Mouse (Mus musculus) midbrain, embryonic 12.5 days (tissue): ENCODE results near the gene Vcp. TPM values are rescaled to one million over a fixed set of nuclear protein-coding genes. Genes with fewer than 3 reads are reported as not detected.

Experiments
- ATAC-seq: fragments of 200-750 bp; cut with Nextera tagmentation; 2 replicates; pipeline ENCODE4 v1.8.0; 2017; ENCODE audit warnings: low read depth, moderate TSS enrichment, moderate library complexity; ENCODE audit not compliant: low FRiP score
- H3K27ac ChIP-seq: fragments of 300-500 bp; sonication (generic); replicated peaks from 2 replicates; pipeline ENCODE4 v1.5.1; 2016; ENCODE audit warnings: mild to moderate bottlenecking
- H3K27me3 ChIP-seq: fragments of 300-500 bp; sonication (generic); 2 replicates; pipeline ENCODE4 v1.6.1; 2016; ENCODE audit warnings: mild to moderate bottlenecking
- H3K36me3 ChIP-seq: fragments of 300-500 bp; sonication (generic); 2 replicates; pipeline ENCODE4 v1.6.1; 2016
- H3K4me1 ChIP-seq: fragments of 300-500 bp; sonication (generic); 2 replicates; pipeline ENCODE4 v1.6.1; 2016
- H3K4me2 ChIP-seq: fragments of 300-500 bp; sonication (generic); replicated peaks from 2 replicates; pipeline ENCODE4 v1.6.1; 2016; ENCODE audit warnings: mild to moderate bottlenecking, moderate library complexity
- H3K4me3 ChIP-seq: fragments of 300-500 bp; sonication (generic); 2 replicates; pipeline ENCODE4 v1.5.1; 2016; ENCODE audit warnings: mild to moderate bottlenecking
- H3K9ac ChIP-seq: fragments of 300-500 bp; sonication (generic); replicated peaks from 2 replicates; pipeline ENCODE4 v1.6.1; 2016; ENCODE audit warnings: mild to moderate bottlenecking, moderate library complexity
- H3K9me3 ChIP-seq: fragments of 300-500 bp; sonication (generic); 2 replicates; pipeline ENCODE4 v1.6.1; 2016; ENCODE audit warnings: mild to moderate bottlenecking
- WGBS: fragments of 180-500 bp; shearing (Covaris S2); methylation state at CpG from one replicate; pipeline ENCODE4 v1.1.7; 2016; 5-methylcytosine and 5-hydroxymethylcytosine counted together
- polyA plus RNA-seq: library from polyadenylated mRNA; unstranded; fragments of >200 nt; fragmentation: Nextera tagmentation; extraction: Ambion mirVana; gene quantifications from 2 replicates; pipeline ENCODE4 v1.2.1, GENCODE M21; 2016

The Vcp gene
- polyA plus RNA-seq, 1 experiment from 2014 or later: 645 TPM

DNA sequence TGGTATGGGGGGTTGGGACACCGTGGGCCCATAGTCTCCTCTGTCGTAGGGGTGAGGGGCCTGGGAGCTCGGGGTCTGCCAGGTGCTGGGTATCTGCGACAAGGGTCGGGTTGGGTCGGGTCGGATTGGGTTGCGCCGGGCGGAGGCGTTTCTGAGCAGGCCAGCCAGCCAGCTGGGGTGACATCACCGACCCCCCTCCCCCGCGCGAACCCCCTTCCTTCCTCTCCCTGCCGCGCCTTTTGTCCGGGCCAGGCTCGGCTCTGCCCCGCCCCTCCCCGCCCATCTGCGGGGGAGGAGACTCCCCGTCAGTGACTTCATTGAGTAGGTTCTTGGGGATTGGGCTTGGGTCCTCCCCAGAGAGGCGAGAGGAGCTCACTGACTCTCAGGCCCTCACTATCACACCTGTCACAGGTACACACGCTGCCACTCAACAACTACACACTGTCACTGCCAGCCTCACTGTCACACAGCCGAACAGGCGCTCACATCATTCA is 50.2 kb downstream of the Vcp start:
- Histone ChIP-seq H3K4me2 (peak overlapping the region; percentile 94), H3K4me3 (peak overlapping the region; percentile 77), H3K4me1 (peaks cover 77% of the 10 kb centered on the region), H3K36me3 (peaks cover 7% of the 10 kb centered on the region), H3K9ac (peak overlapping the region; percentile 96), H3K27ac (peak overlapping the region; percentile 96), H3K9me3 (no peaks in the 10 kb centered on the region), H3K27me3 (peaks cover 7% of the 10 kb centered on the region; the same call in 1 of the 2 replicates)
- under 1% methylated on average over 26 of the region's 27 CpGs for WGBS
- ATAC-seq: peak; percentile 53

- under 1% methylated on average over 39 of the region's 39 CpGs for WGBS
Measured at GRCm38 (mm10) chr4:42949676-42950051, 50.6 kb downstream of the Vcp start, which contains the start of gene Dnajb5. TSS of gene Dnajb5 (plus strand) at chr4:42949814.

GRCm38 (mm10) chr4:42949051-42949675 is 51.1 kb downstream of the Vcp start:
- H3K9ac ChIP-seq: no peak overlapping the region
- WGBS: 14% methylated on average over 14 of the region's 14 CpGs
- peak overlapping the region; percentile 94 for H3K4me2 ChIP-seq
- no peaks in the 10 kb centered on the region for H3K36me3 ChIP-seq
- peaks cover 7% of the 10 kb centered on the region; the same call in 1 of the 2 replicates for H3K27me3 ChIP-seq
- ATAC-seq: no peak
- peaks cover 69% of the 10 kb centered on the region for H3K4me1 ChIP-seq
- H3K9me3 ChIP-seq: no peaks in the 10 kb centered on the region
- peak overlapping the region; percentile 77 for H3K4me3 ChIP-seq
- H3K27ac ChIP-seq: peak overlapping the region; percentile 96

More at GRCm38 (mm10) chr4:42949676-42950051, 50.6 kb downstream of the Vcp start, which contains the start of gene Dnajb5:
- H3K27ac ChIP-seq: peak within 1 kb of the TSS; percentile 96
- no peaks in the 10 kb centered on the region for H3K9me3 ChIP-seq
- H3K9ac ChIP-seq: peak within 1 kb of the TSS; percentile 96
- H3K4me1 ChIP-seq: peaks cover 74% of the 10 kb centered on the region
- ATAC-seq: peak; percentile 93
- H3K27me3 ChIP-seq: peaks cover 7% of the 10 kb centered on the region; the same call in 1 of the 2 replicates
- H3K4me2 ChIP-seq: peak within 1 kb of the TSS; percentile 94
- peak within 1 kb of the TSS; percentile 77 for H3K4me3 ChIP-seq
- 0 out of 2 replicates have a peak, but pooled peaks cover 3% of the 10 kb centered on the region for H3K36me3 ChIP-seq

DNA sequence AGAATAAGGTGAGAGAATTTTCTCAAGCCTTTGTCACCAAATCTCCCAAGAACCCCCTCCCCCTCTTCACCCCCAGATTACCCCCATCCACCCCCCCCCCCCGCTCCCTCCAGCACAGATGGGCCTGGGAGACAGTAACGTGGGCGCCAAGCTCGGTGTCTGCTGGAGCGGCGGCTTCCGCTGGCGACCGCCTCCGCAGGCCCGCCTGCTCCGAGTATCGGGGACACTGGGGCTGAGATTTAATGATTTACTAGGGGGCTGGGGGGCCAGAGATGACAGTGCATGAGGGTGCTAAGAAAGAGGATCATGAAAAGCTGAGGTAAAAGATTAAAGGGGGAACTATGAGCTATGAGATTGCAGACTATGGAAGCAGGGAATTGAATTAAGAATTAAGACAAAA is 51.8 kb downstream of the Vcp start:
- Histone ChIP-seq H3K27me3 (peaks cover 7% of the 10 kb centered on the region; the same call in 1 of the 2 replicates), H3K9ac (no peak overlapping the region), H3K36me3 (no peaks in the 10 kb centered on the region), H3K9me3 (no peaks in the 10 kb centered on the region), H3K4me3 (no peak overlapping the region), H3K4me1 (peaks cover 63% of the 10 kb centered on the region), H3K4me2 (no peak overlapping the region), H3K27ac (peak overlapping the region; percentile 96)
- 43% methylated on average over 13 of the region's 13 CpGs for WGBS
- ATAC-seq: no peak

GRCm38 (mm10) chr4:42946733-42947290 is 53.5 kb downstream of the Vcp start:
- Histone ChIP-seq H3K4me3 (no peak overlapping the region), H3K27ac (peak overlapping the region; percentile 75), H3K9ac (peak overlapping the region; percentile 39; the same call in 1 of the 2 replicates), H3K36me3 (no peaks in the 10 kb centered on the region), H3K9me3 (no peaks in the 10 kb centered on the region), H3K4me1 (peaks cover 47% of the 10 kb centered on the region), H3K4me2 (peak overlapping the region; percentile 42), H3K27me3 (peaks cover 9% of the 10 kb centered on the region)
- ATAC-seq: peak; percentile 36; the same call in 1 of the 2 replicates
- 34% methylated on average over 10 of the region's 10 CpGs for WGBS

- no peak for ATAC-seq
- 0 out of 2 replicates have a peak overlapping the region, but pooled peaks have one; percentile 39 for H3K9ac ChIP-seq
- WGBS: 5% methylated on average over 5 of the region's 5 CpGs
- peak overlapping the region; percentile 42; the same call in 1 of the 2 replicates for H3K4me2 ChIP-seq
- H3K4me3 ChIP-seq: no peak overlapping the region
- H3K27me3 ChIP-seq: peaks cover 13% of the 10 kb centered on the region
- peaks cover 39% of the 10 kb centered on the region for H3K4me1 ChIP-seq
- H3K27ac ChIP-seq: peak overlapping the region; percentile 75; the same call in 1 of the 2 replicates
- no peaks in the 10 kb centered on the region for H3K36me3 ChIP-seq
- H3K9me3 ChIP-seq: no peaks in the 10 kb centered on the region
Measured at GRCm38 (mm10) chr4:42945952-42946351, 54.4 kb downstream of the Vcp start.

- Histone ChIP-seq H3K4me1 (peaks cover 34% of the 10 kb centered on the region), H3K27ac (no peak overlapping the region), H3K9me3 (no peaks in the 10 kb centered on the region), H3K36me3 (no peaks in the 10 kb centered on the region), H3K4me3 (no peak overlapping the region), H3K27me3 (peaks cover 13% of the 10 kb centered on the region), H3K9ac (no peak overlapping the region), H3K4me2 (no peak overlapping the region)
- WGBS: 90% methylated on average over 3 of the region's 3 CpGs
- no peak for ATAC-seq
Measured at GRCm38 (mm10) chr4:42945445-42945844, 54.9 kb downstream of the Vcp start.

DNA sequence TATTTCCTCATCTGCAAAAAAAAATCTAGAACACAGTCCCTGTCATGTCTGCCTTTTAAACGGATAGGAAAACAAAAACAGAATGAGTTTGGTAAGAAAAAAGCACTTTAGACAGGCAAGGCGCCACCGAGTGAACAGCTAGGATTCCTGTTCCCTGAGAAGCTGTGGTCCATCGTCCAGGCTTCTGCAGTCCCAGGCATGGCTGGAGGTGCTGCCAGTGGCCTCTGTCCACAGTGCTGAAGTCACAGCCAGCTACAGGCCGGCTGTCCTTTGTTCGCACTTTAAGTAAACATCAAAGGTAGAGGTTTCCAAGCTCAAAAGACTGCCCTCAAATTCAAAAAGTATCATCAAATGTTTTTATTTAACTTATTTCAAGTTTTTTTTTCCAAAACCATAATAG is 55.3 kb downstream of the Vcp start:
- no peaks in the 10 kb centered on the region for H3K9me3 ChIP-seq
- no peaks in the 10 kb centered on the region for H3K36me3 ChIP-seq
- no peak overlapping the region for H3K4me2 ChIP-seq
- 11% methylated on average over 6 of the region's 6 CpGs for WGBS
- H3K27me3 ChIP-seq: peaks cover 13% of the 10 kb centered on the region
- no peak overlapping the region for H3K4me3 ChIP-seq
- H3K27ac ChIP-seq: no peak overlapping the region
- H3K9ac ChIP-seq: no peak overlapping the region
- ATAC-seq: no peak
- H3K4me1 ChIP-seq: peaks cover 32% of the 10 kb centered on the region

DNA sequence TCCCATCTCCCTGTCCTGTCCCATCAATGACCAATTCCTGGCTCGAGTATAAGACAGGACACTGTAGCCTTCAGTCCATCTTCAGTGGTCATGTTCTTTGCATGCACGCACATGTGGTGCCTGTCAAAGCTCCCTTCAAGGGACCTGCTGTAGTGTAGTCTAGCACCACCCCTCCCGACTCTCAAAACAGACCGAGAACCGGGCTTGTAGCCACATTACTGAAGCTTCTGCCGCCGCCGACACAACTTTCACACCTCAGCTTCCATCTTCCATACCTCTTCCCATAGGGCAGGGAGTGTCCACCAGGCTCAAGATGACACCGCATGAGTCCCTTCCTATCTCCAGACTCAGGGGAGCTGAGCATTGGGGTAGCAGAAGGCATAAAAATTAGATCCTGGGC is 56.1 kb downstream of the Vcp start:
- Histone ChIP-seq H3K4me1 (peaks cover 30% of the 10 kb centered on the region), H3K9ac (no peak overlapping the region), H3K27me3 (peaks cover 13% of the 10 kb centered on the region), H3K27ac (no peak overlapping the region), H3K9me3 (no peaks in the 10 kb centered on the region), H3K4me3 (no peak overlapping the region), H3K4me2 (no peak overlapping the region), H3K36me3 (no peaks in the 10 kb centered on the region)
- no peak for ATAC-seq
- 88% methylated on average over 9 of the region's 9 CpGs for WGBS

DNA sequence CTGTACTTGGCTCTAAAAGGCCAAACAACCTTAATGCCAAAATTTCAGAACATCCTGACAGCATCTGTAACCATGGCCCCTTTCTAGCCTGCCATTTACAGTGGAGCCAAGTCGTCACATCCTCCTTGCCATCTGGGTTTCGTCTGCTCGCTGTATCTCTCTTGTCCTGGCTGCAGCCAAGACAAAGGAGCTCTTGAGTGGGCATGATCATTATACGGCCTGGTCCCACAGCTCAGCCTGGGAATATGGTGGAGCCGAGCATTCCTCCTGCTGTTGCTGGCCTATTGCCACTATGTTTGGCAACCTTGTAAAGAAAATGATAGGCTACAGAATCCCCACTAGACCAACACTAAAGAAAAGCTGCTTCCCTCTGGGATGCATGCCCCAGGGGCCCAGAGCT is 57.0 kb downstream of the Vcp start:
- no peak for ATAC-seq
- Histone ChIP-seq H3K9ac (no peak overlapping the region), H3K36me3 (no peaks in the 10 kb centered on the region), H3K4me1 (peaks cover 22% of the 10 kb centered on the region), H3K27ac (no peak overlapping the region), H3K4me3 (no peak overlapping the region), H3K4me2 (no peak overlapping the region), H3K27me3 (peaks cover 18% of the 10 kb centered on the region), H3K9me3 (no peaks in the 10 kb centered on the region)
- WGBS: 91% methylated on average over 5 of the region's 5 CpGs

GRCm38 (mm10) chr4:42941396-42941795 is 58.9 kb downstream of the Vcp start:
- H3K9me3 ChIP-seq: no peaks in the 10 kb centered on the region
- H3K27me3 ChIP-seq: peaks cover 27% of the 10 kb centered on the region
- no peak overlapping the region for H3K27ac ChIP-seq
- no peaks in the 10 kb centered on the region for H3K36me3 ChIP-seq
- peaks cover 6% of the 10 kb centered on the region for H3K4me1 ChIP-seq
- H3K4me2 ChIP-seq: no peak overlapping the region
- ATAC-seq: no peak
- H3K4me3 ChIP-seq: no peak overlapping the region
- WGBS: 73% methylated on average over 7 of the region's 7 CpGs
- H3K9ac ChIP-seq: no peak overlapping the region

DNA sequence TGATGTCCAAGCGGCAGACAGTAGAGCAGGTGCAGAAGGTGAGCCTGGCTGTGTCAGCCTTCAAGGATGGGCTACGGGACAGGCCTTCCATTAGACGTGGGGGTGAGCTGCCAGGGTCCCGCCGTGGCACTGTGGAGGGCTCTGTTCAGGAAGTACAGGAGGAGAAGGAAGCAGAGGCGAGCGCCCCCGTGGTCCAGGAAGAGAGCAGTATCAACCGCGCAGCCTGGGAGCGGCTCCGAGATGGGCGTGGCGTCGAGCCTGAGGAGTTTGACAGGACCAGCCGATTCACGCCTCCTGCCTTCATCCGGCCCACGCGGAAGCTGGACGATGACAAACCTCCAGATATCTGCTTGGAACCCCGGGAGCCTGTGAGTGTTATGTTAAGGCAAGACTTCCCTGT is 66.7 kb downstream of the Vcp start:
- H3K36me3 ChIP-seq: no peaks in the 10 kb centered on the region
- no peaks in the 10 kb centered on the region for H3K9me3 ChIP-seq
- H3K4me3 ChIP-seq: no peak overlapping the region
- 13% methylated on average over 22 of the region's 22 CpGs for WGBS
- H3K27ac ChIP-seq: no peak overlapping the region
- H3K27me3 ChIP-seq: peaks cover 48% of the 10 kb centered on the region
- H3K4me2 ChIP-seq: peak overlapping the region; percentile 36
- ATAC-seq: no peak
- peaks cover 6% of the 10 kb centered on the region for H3K4me1 ChIP-seq
- H3K9ac ChIP-seq: no peak overlapping the region
